Mouse (Mus musculus) mouse trophoblast stem cell (cell line): ENCODE results near the gene Ube4a.

Source experiments
- in situ Hi-C, 2 experiments: fragments of 300-500 bp; cut with MseI, MboI; formaldehyde crosslinking; loops; 2 replicates in 1 of 2; 3 replicates in 1 of 2; pipeline ENCODE4 v1.15.1; 2025

Ube4a gene

DNA sequence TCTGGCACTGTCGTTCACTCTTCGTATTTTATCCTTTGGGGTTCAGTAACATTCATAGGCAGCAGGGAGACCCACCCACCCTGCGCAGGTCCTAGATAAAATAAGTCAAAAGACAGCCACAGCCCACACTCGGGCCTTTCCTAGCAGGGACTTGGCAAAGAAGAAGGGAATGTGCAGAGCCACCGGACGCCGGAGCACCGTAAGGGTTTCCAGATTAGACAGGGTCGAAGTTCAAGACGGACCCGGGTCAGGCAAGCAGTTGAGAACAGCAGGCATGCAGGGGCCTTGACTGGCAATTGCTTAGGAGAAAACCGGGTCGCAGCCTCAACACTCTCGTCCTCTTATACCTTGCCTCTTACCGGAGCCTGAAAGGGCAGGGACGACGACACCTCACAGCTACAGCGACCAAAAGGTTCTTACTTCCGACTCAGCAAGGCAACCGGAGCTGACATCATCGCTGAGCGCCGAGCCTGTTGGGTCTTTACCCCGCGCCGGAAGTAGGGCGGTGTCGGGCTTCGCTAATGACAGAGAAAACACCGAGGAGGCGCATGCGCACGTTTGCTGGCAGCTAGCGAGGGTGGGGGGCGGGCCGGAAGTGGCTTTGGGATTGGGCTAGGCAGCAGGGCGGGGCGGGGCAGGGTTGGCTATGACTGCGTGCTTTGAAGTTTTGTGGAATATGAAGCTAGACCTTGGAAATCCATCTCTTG lies at the start of gene Ube4a:
Ube4a (minus strand) TSS at position 475 of the 707 bp plus-strand sequence.
- in situ Hi-C loops = no loop called here

DNA sequence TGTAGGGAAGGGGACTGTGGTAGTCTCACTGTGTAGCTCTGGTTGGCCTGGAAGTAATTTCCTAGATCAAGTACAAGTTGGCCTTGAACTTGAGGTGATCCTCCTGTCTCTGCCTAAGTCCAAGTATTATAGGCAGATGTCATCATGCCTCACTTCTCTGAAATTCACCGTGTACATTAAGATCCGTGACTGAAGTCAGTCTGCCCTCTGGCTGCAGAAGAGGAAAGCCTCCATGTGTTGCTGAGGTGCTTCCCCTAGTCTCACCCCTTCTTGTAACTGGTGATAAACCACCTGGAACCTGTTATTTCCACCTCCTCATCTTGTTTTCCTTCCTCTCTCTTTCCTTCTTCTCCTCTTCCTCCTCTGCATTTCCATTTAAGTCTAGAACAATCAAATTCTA lies 49.5 kb upstream of the Ube4a start:
- in situ Hi-C loops = no loop called here

DNA sequence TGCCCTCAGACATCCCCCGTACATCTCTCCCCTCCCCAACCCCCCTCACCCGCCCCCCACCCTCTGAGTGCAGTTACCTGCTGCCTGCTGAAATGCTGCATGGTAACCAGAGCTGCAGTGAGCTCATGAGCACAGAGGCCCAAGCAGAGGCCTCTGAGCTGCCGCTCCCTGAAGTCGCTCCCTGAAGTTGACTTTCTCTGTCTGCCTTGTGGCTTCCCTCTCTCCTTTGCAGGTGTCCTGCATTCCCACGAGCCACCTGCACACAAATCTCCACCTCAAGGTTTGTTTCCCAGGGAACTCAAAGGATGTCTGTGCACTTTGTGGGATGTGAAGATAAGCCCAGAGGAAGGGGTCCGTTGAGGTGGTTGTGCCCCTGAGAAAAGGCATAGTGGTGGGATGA lies 45.9 kb upstream of the Ube4a start:
- in situ Hi-C loops = no loop called here

DNA sequence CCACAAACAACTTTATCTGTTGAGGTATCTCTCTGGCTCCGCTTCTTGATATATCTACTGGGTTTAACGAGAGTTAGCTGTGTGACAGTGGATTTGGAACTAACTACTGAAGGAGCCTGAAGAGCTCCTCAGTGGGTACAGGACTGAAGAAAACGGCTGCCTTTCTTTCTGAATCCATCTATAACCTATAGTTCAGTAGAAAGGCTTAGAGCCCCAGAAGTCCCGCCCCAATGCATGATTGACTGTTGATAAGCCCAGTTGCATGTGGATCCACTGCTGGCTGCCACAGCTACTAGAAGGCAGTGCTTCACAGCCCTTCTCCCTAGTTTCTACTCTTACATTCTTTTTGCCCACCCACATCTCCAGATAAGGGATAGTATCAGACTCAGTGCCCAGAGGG lies 45.1 kb upstream of the Ube4a start:
- in situ Hi-C loops = no loop called here

DNA sequence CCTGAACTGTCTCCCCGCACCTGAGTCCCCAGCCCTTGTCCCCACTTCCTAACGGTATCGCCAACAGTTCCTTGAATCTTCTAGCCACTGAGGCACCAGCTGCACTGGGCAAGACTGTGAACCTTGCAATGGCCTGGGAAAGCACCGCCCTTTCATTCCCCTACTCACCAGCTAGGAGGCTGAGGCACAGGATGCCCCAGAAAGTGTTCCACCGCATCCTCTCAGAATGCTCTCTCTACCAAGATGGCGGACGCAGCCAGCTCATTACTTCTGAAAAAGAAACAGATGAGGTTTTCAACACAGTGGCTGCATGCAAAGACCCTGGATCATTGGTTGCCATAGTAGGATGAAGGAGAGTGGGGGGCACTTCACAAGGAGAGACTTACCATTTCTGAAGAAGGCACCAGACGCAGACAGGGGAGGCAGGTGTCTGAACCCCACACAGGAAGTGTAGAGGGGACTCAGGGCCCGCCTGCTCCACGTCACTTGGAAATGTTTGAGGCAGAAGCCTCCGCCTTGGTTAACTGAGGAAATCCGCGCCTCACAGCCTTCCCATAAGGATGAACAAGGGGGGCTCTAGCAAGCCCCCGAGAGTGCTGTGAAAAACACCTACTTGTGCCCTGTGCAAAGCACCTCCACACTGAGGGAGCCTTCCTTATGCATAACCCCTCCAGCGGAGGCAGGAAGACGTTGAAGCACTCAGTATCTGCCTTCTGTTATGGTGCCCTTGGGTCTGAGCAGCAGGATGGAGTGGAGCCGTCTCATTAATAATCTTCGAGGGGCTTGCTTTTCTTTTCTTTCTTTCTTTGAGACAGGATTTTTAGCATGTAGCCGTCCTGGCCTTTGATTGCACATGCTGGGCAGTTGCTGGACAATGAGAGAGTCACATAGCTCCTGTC lies 44.0 kb upstream of the Ube4a start, which contains the start of gene Cd3e:
Cd3e (minus strand) TSS at position 448 of the 899 bp plus-strand sequence.
- in situ Hi-C loops = loop anchor here in 1 of 2 experiments (5.0 kb wide), 1 partner anchor 37 kb away; no protein-coding TSS in a partner anchor

DNA sequence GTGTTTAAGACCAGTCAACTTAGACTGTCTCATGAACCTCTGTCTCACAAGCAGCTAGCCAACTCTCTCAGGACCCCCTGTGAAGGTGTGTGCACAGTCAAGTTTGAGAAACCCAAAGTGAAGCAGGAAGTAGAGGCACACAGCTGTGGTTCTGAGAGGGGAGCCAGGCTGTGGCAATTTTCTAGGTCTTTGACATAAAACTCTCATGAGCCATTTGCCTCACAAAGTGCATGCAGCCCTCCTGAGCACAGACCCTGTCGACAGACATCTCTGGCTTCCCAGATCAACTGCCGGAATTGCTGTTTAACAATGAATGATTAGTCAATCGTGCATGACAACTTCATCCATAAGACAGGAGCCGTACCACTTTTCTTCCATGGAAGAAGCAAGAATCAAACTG lies 42.9 kb upstream of the Ube4a start:
- in situ Hi-C loops = loop anchor here in 1 of 2 experiments (5.0 kb wide), 1 partner anchor 36 kb away; no protein-coding TSS in a partner anchor

DNA sequence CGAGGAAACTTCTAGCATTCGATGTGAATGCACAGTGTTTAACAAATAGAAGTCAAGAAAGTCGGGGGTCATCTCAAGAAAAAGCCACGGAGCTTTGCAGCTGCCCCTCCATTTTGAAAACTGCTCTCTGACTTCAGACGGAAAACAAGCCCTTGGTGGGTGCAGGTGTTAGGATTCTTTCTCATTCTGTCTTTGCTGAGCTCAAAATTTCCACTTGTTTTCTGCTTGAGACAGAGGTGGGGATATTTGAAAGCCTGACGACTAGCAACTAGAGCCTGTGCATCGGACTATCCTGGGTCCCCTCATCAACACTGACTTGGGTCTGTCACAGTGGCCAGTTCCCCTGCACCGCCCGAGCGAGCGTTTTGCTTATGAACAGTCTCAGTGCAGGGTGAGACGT lies 42.0 kb upstream of the Ube4a start:
- in situ Hi-C loops = loop anchor here in 1 of 2 experiments (5.0 kb wide), 1 partner anchor 35 kb away; no protein-coding TSS in a partner anchor

DNA sequence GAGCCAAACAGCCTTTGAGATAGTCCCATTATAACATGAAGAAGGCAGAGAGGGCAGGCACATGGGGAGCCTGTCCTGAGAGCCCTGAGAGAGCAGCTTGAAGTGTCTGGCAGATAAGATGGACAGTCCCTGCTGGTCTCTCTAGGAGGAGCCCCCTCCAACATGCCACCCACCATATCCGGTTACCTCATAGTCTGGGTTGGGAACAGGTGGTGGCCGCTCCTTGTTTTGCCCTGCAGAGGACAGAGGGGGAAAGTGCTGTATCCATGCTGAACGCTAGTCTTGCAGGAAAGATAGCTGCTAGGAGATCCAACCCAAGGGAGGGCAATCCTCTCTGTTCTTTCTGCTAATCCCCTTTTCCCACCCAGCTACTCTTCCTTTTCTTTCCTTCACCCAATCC lies 34.8 kb upstream of the Ube4a start:
- in situ Hi-C loops = no loop called here

DNA sequence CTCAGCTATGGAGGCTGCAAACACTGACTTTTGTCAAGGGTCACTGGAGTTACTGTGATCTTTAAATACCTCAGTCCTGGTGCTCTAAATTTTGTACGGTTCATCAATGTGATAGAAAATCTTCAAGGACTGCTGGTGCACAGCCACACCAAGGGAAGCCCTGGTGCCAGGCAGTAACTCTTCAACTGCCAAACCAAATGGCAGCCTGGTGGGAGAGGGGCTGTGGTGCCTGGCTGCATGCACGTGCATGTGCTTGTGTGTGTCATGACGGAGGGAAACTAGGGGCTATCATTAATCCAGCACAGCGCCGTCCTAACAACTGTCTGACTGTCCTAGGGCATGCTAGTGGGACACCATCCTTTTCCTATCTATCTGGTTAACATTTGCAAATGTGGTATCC lies 34.4 kb upstream of the Ube4a start:
- in situ Hi-C loops = no loop called here

DNA sequence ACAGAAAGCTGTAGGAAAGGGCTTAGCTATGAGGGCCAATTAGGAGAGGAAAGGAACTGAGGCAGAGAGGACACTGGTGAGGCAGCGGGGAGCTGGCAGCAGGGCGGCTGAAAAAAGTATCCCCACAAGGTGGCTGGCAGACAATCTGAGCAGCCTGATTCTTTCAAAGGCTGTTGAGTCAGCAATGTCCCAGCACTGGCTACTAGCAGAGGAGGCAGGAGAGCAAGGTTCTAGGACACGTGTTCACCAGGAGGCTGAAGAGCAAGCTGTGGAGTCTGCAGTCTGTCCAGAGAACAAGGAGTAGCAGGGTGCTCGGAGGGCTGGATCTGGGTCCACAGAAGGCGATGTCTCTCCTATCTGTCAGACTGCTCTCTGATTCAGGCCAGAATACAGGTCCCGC lies 33.8 kb upstream of the Ube4a start:
- in situ Hi-C loops = no loop called here

DNA sequence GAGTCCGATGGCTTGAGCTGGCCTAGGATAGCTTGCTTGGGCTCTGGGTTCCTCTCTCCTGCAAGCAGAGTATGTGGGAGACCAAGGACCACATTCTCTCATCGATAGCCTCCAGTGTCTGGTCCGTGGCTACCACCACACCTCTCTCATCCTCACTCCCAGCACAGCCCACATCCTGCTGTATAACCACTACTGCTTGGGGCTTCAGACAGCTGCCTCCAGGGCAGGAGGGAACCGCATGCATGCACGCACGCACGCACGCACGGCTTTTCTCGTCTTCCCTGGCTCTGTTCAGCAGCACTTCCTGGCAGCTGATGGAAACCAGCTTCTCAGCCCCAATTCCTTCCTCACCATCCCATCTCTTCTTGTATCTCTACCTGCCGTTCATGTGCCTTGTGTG lies 32.7 kb upstream of the Ube4a start:
- in situ Hi-C loops = no loop called here

DNA sequence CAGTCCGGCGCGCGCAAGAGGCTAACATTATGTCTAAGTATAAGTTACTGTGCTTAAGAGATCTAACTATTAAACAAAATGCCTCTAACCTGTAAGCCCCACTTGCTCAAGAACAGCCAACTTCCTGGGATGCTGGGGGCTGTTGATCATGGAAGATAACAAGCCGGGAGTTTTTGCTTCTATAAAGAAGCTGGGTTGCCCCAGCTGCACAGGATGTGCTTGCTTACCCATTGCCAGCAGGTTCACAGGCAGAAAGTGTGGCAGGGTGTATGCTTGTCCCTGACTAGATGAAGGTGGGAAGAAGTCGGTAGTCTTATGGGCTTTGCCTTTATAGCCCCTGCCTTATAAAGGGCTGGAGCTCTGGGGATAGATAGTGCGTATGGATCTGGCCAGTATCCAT lies 31.2 kb upstream of the Ube4a start:
- in situ Hi-C loops = no loop called here

DNA sequence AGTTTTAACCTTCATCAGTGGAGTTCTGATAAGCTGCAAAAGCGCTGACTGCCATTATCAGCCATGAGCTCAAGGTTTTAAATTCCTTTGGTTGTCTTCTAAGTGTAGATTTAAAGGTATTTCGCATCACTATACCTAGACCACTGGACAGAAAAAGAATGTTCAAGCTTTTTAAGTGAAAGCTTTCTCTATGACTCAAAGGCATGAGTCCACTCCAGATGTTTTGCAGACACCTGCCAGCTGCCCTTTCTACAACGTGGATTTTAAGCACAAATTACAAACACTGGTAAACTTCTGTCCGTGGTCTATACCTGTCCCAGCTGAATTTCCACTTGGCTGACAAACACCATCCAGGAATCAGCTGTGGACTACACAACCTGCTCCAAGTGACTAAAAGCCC lies 29.6 kb upstream of the Ube4a start:
- in situ Hi-C loops = no loop called here

DNA sequence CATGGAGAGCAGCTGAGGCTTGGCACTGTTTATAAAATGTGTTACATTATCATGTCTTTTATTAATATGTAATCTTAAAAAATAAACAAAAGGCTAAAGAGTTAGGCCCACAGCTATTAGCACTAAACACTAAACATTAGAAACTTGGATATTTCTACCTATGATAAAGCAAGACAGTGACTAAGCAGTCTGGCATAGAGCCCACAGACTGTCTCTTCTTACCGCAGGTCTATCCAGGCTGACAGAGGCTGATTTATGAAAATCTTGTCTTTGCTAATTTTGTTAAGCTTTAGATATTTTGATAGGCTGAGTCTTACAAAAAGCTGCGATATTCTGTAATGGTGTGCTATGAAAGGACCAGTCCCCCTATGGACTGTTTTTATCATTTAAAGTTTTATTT lies 27.9 kb upstream of the Ube4a start:
- in situ Hi-C loops = no loop called here

DNA sequence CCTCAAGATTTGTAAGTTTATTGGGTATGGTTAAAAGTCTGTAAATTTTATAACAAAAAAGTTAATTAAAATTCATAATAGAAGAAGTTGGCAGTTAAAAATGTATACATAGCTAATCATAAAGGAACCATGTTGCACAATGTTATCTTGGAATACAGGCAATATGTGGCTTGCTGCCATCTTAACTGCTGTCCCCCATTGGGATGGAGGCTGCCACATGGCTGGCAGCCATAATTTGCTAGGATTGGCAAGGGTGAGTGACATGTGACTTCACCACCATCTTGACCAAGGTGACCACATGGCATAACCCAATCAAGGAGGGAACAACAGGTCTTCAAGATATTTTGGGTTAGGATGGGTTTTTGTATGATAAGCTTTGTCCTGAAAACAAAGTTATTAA lies 26.9 kb upstream of the Ube4a start:
- in situ Hi-C loops = no loop called here

DNA sequence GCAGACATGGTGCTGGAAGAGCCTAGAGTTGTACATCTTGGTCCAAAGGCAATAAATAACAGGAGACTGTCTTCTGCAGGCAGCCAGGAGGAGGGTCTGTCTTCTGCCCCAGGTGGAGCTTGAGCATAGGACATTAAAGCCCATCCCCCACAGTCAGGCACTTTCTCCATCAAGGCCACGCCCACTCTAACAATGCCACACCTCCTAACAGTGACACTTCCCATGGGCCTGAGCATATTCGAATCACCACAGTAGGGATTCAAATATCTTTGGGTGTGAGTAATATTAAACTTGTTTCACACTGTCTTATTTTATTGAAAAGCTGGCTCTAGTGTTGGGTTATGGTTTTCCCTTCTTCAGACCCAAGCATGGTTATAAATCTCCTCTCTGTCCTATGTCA lies 26.4 kb upstream of the Ube4a start:
- in situ Hi-C loops = no loop called here

DNA sequence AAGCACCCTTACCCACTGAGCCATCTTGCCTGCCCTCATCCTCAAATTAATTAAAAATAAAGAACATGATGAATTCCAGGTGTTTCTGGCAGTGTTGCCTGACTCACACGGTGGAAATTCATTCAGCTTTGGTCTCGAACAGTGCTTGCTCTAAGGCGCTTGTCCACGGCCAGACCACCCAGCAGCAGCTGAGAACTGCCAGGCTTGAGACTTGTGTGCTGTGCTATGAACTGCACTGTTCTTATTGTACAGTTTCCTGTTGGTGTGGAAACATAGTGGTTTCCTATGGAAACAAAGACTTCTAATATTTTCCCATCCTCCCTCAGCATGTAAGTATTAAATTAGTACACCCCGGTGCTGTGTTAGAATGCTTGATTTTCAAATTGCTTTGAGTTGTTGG lies 21.6 kb upstream of the Ube4a start:
- in situ Hi-C loops = no loop called here

DNA sequence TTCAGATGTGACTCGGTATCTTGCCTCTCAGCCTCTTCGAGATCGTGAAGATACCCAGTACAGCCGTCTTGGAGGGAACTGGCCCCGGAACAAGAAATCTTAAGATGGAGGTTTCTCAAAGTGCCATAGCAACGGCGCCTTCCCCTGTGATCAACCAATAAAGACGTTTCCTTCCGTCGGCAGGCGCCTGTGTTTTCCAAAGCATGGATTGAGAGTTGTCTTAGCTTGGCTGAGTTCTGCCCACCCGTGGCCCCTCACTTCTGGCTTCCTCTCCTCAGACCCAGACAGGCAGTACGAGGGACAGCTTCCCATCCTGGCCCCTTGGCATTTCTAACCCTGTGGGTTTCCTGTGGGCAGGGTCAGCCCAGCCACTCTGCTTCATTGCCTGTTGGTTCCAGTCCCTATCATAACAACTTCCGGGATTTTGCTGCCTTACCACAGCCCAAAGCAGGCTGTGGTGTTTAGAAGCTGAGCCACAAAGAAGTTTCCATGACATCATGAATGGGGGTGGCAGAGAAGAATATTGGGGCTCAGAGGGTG lies 20.9 kb upstream of the Ube4a start:
- in situ Hi-C loops = no loop called here

DNA sequence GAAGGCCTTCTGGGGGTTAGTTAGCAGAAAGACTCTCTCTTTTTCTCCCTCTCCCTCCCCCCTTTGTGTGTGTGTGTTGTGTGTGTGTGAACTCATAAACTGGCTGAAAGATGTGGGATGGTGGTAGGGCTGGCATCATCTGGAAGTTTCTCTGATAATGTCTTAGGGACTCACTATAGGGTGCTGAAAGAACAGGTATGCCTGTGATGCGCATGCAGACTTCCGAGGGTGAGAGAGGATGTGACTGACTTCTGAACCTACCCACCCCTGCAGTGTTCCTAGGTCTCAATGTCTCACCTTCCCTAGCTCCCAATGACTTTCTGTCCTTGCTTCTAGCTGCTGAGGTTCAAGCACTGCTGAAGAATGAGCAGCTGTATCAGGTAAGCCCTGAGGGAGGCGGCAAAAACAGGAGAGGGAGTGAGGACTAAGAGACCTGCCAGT lies 20.3 kb upstream of the Ube4a start:
- in situ Hi-C loops = no loop called here

DNA sequence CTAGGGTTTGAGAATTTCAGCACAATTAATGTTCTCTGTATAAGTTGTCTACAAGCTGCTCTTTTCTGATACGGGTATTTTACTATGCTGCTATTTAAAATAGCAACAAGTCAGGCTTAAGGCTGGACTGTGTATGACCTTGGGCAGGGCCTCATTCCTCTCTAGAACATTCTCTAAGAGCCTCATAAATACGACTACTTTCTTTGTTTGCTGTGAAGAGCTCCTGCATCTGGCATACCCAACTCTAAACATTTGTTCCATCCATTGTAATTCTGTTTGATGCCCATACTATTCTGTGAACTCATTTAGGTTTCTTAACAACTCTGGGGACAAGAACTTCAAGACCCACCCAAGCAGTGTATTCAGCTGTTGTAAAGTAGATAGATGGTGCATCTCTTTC lies 17.6 kb upstream of the Ube4a start:
- in situ Hi-C loops = no loop called here

DNA sequence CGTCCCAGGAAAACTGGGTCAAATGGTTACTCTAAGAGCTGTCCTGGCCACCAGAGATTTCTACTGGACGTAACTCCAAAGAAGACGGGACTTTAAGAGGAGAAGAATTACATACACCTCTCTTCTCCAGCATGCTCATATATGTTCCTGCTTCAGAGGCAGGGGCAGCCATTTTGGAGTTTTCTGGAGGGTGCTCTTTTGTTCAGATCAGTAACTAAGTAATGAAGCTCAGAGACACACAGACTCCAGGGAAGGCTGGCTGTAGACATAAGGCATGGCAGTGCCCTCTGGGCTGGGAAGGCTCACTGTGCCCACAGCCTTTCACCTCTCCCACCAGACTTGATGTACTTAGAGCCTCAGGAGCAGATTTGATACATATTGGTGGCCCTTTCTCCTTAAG lies 17.1 kb upstream of the Ube4a start:
- in situ Hi-C loops = no loop called here

DNA sequence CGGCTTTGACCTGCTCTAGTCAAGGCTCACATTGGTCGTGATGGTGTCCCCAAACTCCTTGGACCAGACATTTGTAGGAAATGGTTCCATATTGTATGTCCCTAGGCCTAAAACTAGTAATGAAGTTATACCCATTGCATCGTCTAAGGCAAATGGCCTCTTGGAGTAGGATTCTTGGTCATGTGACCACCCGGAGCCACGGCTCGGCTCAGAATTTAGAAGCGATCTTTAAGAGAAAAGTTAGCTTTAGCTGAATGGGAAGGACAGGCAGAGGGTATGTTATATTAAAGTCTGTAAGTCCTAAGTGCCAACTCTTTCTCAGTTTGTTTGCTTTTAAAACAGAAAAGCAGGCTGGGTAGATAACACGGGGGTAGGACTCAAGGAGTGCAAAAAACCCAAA lies 16.7 kb upstream of the Ube4a start:
- in situ Hi-C loops = no loop called here

DNA sequence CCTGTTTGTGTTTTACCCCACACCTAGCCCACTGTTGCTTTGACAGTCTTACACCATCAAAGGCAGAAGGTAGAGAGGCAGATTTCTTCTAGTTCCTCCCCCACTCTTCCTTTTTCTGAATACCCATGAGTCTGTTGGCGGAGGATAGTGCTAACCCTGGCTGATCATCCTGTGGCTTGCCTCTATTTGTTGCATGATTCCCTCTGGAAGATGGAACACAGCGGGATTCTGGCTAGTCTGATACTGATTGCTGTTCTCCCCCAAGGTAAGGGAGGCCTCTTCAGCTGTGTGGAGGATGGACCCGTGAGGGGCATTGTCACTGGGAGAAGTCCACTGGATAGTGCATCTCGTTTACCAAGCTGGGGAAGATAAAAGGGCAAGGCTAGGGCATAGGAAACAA lies 16.3 kb upstream of the Ube4a start, which contains the start of gene Cd3d:
Cd3d (plus strand) TSS at position 111 of the 400 bp plus-strand sequence.
- in situ Hi-C loops = no loop called here
